Mouse (Mus musculus) spleen, embryonic (tissue): Measurements from ENCODE around the gene Crtam.

Experiments
- CTCF ChIA-PET: fragments of 350-600 bp; sonication (Branson Sonifier 250); formaldehyde crosslinking; loops from one replicate; lab custom pipeline; 2022; lab: Charles Lee

Crtam gene

DNA sequence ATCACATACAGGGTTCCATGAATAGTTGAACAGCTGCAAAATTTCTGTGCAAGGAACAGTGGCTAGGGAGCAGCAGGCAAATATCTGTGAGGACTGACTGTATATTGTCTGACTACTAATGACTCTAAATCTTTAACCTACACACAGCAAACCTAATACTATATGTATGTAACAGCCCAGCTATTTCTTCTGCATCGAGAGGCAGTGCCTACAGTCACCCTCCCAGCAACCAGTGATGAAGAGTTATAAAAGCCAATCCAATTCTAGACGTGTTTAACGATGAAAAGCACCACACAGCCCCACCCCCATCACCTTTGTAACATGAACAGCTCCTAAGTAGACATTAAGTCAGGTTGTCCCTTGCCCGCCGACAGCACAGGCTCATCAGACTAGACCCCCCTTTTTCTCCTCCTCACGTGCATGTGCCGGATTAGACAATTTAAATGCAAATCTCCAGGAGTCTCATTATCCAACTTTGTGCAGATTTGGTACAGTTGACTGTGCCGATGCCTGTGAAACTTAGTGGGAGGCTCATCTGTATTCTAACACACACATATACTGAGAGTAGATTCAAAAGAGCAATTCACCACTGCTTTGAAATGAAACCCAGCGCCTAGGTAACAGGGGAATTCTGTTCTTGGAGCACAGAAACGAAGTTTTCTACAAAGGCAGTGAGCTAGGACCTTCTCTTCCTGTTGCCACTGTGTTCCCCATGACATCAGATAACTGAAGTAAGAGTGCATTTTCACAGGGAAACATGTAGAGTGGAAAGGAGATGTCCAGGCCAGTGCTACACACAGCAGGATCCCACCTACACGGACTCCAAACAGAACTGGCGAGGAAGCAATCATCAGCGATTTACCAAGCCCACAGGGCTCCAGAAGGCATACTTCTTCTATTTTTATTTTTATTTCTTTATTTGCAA, 7.3 kb upstream of the Crtam start:
- CTCF ChIA-PET = no interaction called here

- CTCF ChIA-PET = no interaction called here
These were observed 3.4 kb upstream of the Crtam start for GRCm38 (mm10) chr9:41007785-41008184.

- CTCF ChIA-PET = interaction anchor here (0.6 to 0.7 kb wide), 2 partner anchors 60 to 183 kb away, joined by 3 to 5 read pairs; no protein-coding TSS in a partner anchor
These were observed 7.2 kb downstream of the Crtam start for GRCm38 (mm10) chr9:40997116-40997779.

DNA sequence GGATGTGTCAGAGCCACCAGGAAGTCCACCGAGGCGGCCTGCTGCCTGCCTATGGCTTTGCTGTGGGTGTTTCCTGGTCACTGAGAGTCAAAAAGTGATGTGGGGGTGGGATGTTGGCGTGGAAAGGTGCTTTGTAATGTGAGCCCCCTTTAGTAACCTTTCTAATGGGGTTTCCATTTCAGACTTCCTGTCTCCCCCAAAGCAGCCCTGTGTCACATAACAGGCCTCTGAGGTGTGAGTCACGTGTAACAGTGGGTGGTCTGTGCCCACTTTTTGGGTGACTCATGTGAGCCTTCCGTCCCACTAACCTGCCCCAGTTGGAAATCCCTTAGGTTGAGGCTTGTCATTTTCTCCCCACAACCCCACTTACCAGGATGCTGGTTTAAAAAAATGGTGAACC, 10.4 kb downstream of the Crtam start:
- CTCF ChIA-PET = no interaction called here

GRCm38 (mm10) chr9:40991511-40991910, 12.9 kb downstream of the Crtam start:
- CTCF ChIA-PET = interaction anchor here (2.1 kb wide), 1 partner anchor 199 kb away, joined by 5 read pairs; no protein-coding TSS in a partner anchor

- CTCF ChIA-PET = interaction anchor here (0.5 to 1.9 kb wide), 3 partner anchors 201 to 979 kb away, joined by 3 to 11 read pairs (median 8); no protein-coding TSS in a partner anchor
These were observed 14.4 kb downstream of the Crtam start for GRCm38 (mm10) chr9:40989940-40990588.

GRCm38 (mm10) chr9:40984313-40984712, 20.1 kb downstream of the Crtam start:
- CTCF ChIA-PET = no interaction called here

DNA sequence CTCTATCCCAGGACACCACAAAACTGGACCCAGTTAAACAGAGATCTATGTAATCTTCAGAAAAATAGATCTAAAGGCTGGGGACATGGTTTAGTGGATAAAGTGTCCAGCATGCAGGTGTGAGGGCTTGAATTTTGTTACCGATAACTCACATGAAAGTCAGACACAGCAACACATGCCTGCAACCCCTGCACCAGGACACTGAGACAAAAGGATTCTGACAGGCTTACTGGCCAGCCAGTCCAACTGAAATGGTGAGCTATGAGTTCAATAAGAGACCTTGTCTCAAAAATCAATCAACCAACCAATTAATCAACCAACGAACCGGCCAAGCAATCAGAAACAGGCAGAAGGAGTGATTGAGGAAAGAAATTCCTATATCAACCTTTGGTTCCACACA, 20.7 kb downstream of the Crtam start:
- CTCF ChIA-PET = no interaction called here

- CTCF ChIA-PET = no interaction called here
These were observed 21.9 kb downstream of the Crtam start for GRCm38 (mm10) chr9:40982480-40982879.

DNA sequence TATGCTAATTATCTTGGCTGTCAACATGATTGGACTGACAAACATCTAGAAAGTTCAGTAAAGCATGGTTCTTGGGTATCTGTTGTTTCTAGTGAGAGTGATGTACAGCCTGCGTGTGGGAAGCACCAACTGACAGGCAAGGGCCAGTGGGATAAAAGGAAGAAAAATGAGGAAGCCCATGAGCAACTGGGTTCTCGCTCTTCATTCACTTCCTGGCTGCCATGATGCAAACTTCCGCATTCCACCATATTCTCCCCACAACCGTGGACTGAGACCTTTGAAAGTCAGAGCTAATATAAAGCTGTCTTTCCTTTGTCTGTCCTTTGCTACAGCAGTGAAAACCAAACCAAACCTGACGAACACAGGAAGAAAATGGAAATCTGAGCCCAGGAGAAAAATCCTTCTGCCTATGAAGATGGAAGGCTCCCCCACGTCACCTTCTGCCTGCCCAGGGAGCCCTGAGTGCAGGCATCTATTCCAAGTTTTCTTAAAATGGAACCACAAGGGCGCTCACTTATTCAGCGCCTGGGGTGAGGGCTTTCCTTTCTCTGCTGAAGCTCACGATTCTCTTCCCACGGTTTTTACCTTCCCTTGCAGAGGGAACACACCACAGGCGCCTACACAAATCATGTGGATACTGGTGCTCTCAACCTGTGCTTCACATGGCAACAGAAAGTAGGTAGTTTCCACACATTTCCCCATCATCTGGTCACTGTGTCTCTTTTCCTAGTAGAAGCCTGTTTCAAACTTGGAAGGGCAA, 30.2 kb downstream of the Crtam start:
- CTCF ChIA-PET = no interaction called here

- CTCF ChIA-PET = no interaction called here
These were observed 40.1 kb downstream of the Crtam start for GRCm38 (mm10) chr9:40964418-40964714.

DNA sequence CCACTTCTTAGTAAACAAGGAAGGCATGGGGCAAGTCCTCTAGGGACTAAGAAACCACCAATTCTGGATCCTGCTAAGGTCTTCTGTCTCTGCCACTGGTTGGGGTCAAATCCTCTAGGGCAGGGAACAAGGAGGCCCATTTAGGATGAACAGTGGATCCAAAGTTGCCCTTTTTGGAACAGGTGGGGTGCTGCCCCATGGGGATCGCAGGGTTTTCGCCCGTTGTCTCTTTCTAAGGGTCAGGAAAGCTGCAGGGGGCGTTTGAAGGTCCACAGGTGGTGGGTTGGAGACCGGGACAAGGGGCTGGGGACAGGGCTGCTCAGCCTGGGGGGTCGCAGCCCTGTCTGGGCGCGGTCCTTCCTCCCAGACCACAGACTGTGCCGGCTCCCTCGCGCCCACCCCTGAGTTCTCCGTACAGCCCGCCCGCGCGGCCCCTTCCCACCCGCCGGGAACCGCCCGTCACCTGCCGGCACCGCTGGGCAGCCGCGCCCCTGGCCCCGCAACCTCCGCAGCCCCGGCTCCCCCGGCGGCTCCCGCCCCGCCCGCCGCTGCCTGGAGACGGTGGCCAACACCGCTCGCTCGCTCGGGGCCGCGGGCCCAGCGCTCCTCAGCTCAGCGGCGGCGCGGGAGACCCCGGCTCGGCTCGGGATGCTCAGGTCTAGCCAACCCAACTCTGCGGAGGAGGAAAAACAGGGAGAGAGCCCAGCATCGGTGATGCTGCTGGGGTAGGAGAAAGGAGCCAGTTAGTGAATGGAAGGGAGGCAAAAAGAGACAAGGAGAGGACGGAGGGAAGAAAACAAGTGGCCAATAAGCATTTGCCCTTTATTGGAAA, 40.6 kb downstream of the Crtam start, which contains the start of gene Jhy:
Jhy (minus strand) TSS at position 533 of the 832 bp plus-strand sequence.
- CTCF ChIA-PET = no interaction called here

- CTCF ChIA-PET = no interaction called here
These were observed 43.0 kb downstream of the Crtam start for GRCm38 (mm10) chr9:40961401-40961800.

DNA sequence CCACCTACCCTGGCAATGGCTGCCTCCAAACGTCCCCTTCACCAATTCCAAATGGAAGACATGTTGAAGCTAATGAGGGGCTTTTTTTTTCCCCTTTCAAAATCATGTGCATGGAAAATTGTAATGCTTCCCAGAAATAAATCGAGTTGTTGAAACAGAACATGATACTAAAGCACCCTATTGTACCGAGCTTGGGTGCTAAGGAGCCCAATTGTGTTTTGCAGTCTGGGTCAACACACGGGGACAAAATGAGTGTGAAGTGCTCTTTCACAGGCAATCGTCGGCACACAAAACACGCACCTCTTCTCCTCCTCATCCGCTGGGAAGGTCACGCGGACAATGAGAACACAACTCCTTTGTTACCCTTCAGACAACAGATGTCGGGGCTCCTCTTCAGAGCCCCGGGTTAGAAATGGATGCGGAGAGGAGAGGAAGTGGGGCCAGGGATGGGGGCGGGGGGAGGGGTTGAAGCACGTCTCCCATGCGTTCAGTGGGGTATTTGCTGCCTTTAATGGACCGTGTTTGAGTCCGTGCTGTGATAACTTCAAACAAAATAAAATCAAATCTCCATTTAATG, 55.3 kb downstream of the Crtam start:
- CTCF ChIA-PET = interaction anchor here (0.6 kb wide), 1 partner anchor 1286 kb away, joined by 3 read pairs; no protein-coding TSS in a partner anchor

DNA sequence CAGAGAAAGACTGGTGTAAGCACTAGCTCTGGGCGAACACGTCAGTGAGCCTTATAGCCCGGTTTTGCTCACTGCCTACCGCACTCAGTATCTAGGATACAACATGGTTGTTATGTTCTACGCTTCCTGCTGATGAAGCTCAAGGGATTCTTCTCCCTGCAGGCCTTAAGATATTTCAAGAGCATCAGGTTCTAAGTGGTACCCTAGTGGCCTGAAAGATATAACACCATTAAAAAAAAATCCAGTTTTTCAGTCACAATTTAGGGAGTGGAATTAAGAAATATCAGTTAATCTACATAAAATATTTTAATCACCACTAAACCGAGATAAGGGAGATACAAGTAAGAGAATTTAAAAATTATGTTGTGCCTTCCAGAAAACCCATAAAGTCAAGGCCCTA, 56.0 kb downstream of the Crtam start:
- CTCF ChIA-PET = no interaction called here

DNA sequence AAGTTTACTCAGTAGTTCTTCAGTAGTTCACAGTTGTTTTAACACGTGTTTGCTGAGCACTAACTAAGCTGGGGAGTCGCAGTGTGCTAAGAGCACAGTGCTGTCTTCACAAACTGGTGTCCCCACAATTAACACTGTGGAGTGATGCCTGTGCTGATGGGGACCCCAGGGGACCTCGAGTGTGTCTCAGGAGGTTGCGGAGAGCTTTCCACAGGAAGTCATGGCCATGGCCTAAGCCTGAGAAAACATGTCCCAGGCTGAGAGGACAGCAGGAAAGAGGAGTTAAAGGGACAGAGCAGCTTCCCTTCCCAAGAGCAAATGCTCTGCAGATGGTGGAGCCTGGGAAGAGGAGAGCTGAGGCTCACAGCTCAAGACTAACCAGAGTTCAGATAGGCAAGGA, 57.3 kb downstream of the Crtam start:
- CTCF ChIA-PET = interaction anchor here (0.6 kb wide), 1 partner anchor 265 kb away, joined by 4 read pairs; no protein-coding TSS in a partner anchor

DNA sequence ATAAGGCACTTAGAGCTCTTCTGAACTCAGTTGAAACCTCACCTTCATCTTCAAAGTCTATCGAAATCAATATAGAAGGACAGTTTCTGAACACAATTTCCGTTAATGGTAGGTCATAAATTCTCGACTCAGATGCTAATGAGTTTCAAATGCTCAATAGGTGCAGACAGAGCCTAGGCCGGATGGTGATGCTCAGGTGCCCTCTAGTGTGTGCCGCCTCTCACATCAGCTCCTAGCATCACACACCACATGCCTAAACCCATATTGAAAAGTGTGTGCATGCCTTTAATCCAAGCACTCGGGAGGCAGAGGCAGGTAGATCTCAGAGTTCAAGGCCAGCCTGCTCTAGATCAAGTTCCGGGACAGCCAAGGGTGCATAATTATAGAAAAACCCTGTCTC, 67.0 kb downstream of the Crtam start:
- CTCF ChIA-PET = no interaction called here

- CTCF ChIA-PET = interaction anchor here (0.7 kb wide), 1 partner anchor 32 kb away, joined by 8 read pairs; no protein-coding TSS in a partner anchor
These were observed 71.1 kb downstream of the Crtam start for GRCm38 (mm10) chr9:40933323-40933722.

- CTCF ChIA-PET = no interaction called here
These were observed 77.0 kb downstream of the Crtam start for GRCm38 (mm10) chr9:40927351-40927980.
